Mouse (Mus musculus): Measurements from ENCODE around the gene Agmat. TPM values are rescaled to one million over a fixed set of nuclear protein-coding genes. Genes with fewer than 3 reads are reported as not detected.

The Agmat gene
- polyA plus RNA-seq, 2 experiments: 0.21 TPM; not detected in 1

GRCm38 (mm10) chr4:141805886-141806285, 59.4 kb downstream of the Agmat start:
- DNase-seq (ENCODE audit: low spot score) (no peak), ATAC-seq (ENCODE audit: low FRiP score, low read depth) (no peak)
- peaks cover 67% of the 10 kb centered on the region for H3K36me3 ChIP-seq (ENCODE audit: control insufficient read depth, insufficient read depth, low read length)
- H3K9me3 ChIP-seq (ENCODE audit: control insufficient read depth, low read length): no peaks in the 10 kb centered on the region
- WGBS: 94% methylated on average over 8 of the region's 8 CpGs
- H3K27ac ChIP-seq (replicated peaks; ENCODE audit: low read depth, low read length): no peak overlapping the region
- H3K9ac ChIP-seq (ENCODE audit: low read depth, low read length, severe bottlenecking): no peak overlapping the region
- no peak overlapping the region for H3K4me2 ChIP-seq (replicated peaks; ENCODE audit: low read depth, low read length, severe bottlenecking)
- TF ChIP-seq POLR2A (IDR thresholded peaks at IDR 0.05; ENCODE audit: borderline replicate concordance, extremely low read depth, insufficient read depth, insufficient read length): no peak
- H3K27me3 ChIP-seq (ENCODE audit: control insufficient read depth, insufficient read depth, low read length): no peaks in the 10 kb centered on the region
- no peak overlapping the region for H3K4me3 ChIP-seq (replicated peaks; ENCODE audit: low read length)
- H3K4me1 ChIP-seq (ENCODE audit: control insufficient read depth, insufficient read depth, low read length): no peaks in the 10 kb centered on the region

Other genes starting within 250 kb of the Agmat start
- gene Spen, start 208.1 kb upstream of the Agmat start, polyA plus RNA-seq (2012; rRNA removed): 15.9 and 16.2 TPM in 2 replicates
- 12.2 and 13.1 TPM in 2 replicates for gene Spen, start 208.1 kb upstream of the Agmat start, polyA plus RNA-seq (2014; fragmentation: Nextera tagmentation; extraction: Ambion mirVana)
- gene Fblim1, start 140.6 kb upstream of the Agmat start, polyA plus RNA-seq (2012; rRNA removed): 52.2 and 59.7 TPM in 2 replicates
- gene Fblim1, start 140.6 kb upstream of the Agmat start, polyA plus RNA-seq (2014; fragmentation: Nextera tagmentation; extraction: Ambion mirVana): 33.7 and 43.2 TPM in 2 replicates
- gene Tmem82, start 128.0 kb upstream of the Agmat start, polyA plus RNA-seq (2012; rRNA removed): 0.49 and 0.54 TPM in 2 replicates
- gene Tmem82, start 128.0 kb upstream of the Agmat start, polyA plus RNA-seq (2014; fragmentation: Nextera tagmentation; extraction: Ambion mirVana): 0.21 TPM in 1 of 2 replicates, not detected in the other
- 0.16 and 0.26 TPM in 2 replicates for gene Slc25a34, start 122.9 kb upstream of the Agmat start, polyA plus RNA-seq (2012; rRNA removed)
- gene Slc25a34, start 122.9 kb upstream of the Agmat start, polyA plus RNA-seq (2014; fragmentation: Nextera tagmentation; extraction: Ambion mirVana): not detected in 2 replicates
- gene Plekhm2, start 81.8 kb upstream of the Agmat start, polyA plus RNA-seq (2012; rRNA removed): 51.8 and 67.8 TPM in 2 replicates
- 4.9 and 6.4 TPM in 2 replicates for gene Plekhm2, start 81.8 kb upstream of the Agmat start, polyA plus RNA-seq (2014; fragmentation: Nextera tagmentation; extraction: Ambion mirVana)
- 9.0 and 11.5 TPM in 2 replicates for gene Rsc1a1, start 61.1 kb upstream of the Agmat start, polyA plus RNA-seq (2012; rRNA removed)
- gene Rsc1a1, start 61.1 kb upstream of the Agmat start, polyA plus RNA-seq (2014; fragmentation: Nextera tagmentation; extraction: Ambion mirVana): 1.5 and 1.7 TPM in 2 replicates
- gene Ddi2, start 23.3 kb upstream of the Agmat start, polyA plus RNA-seq (2012; rRNA removed): 21.9 and 22.1 TPM in 2 replicates
- gene Ddi2, start 23.3 kb upstream of the Agmat start, polyA plus RNA-seq (2014; fragmentation: Nextera tagmentation; extraction: Ambion mirVana): 18.5 and 20.0 TPM in 2 replicates
- gene Dnajc16, start 44.3 kb downstream of the Agmat start, polyA plus RNA-seq (2012; rRNA removed): 11.9 and 12.4 TPM in 2 replicates
- gene Dnajc16, start 44.3 kb downstream of the Agmat start, polyA plus RNA-seq (2014; fragmentation: Nextera tagmentation; extraction: Ambion mirVana): 2.8 and 3.2 TPM in 2 replicates
- gene Casp9, start 46.9 kb downstream of the Agmat start, polyA plus RNA-seq (2012; rRNA removed): 20.4 and 24.8 TPM in 2 replicates
- gene Casp9, start 46.9 kb downstream of the Agmat start, polyA plus RNA-seq (2014; fragmentation: Nextera tagmentation; extraction: Ambion mirVana): 11.2 and 13.8 TPM in 2 replicates
- 0.19 and 0.47 TPM in 2 replicates for gene Cela2a, start 79.5 kb downstream of the Agmat start, polyA plus RNA-seq (2012; rRNA removed)
- gene Cela2a, start 79.5 kb downstream of the Agmat start, polyA plus RNA-seq (2014; fragmentation: Nextera tagmentation; extraction: Ambion mirVana): not detected in 2 replicates
- 0.08 TPM in 1 of 2 replicates, not detected in the other for gene Ctrc, start 99.7 kb downstream of the Agmat start, polyA plus RNA-seq (2012; rRNA removed)
- not detected in 2 replicates for gene Ctrc, start 99.7 kb downstream of the Agmat start, polyA plus RNA-seq (2014; fragmentation: Nextera tagmentation; extraction: Ambion mirVana)
- 57.8 and 71.4 TPM in 2 replicates for gene Efhd2, start 128.2 kb downstream of the Agmat start, polyA plus RNA-seq (2012; rRNA removed)
- 45.7 and 49.8 TPM in 2 replicates for gene Efhd2, start 128.2 kb downstream of the Agmat start, polyA plus RNA-seq (2014; fragmentation: Nextera tagmentation; extraction: Ambion mirVana)

Measured in limb, embryonic 14.5 days (tissue).